1 mouse cellular context compared by ENCODE assay signal in the genomic region with DNA sequence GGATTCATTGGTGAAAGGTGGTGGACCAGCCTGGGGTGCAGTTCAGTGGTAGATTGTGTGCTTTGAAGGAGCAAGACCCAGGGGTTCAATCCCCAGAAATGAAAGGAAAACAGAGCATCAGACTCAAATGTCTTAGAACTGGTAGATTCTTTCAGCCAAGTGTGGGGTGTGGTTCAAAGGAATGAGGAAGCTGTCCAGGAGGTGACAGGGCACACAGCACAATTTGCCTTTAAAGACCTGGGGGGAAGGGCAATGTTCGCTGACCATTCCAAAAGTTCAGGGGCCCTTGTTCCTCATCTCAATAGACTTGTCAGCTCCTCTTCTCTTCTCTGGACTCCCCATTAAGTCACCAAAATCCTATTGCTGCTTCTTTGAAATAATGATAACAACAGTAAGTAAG.
TF ChIP-seq lines count a peak whose summit lies in the region.

No protein-coding gene starts in this region.

TF ChIP-seq in MEL, 35 proteins besides CTCF, POLR2A, EP300 and RAD21 (continued from another document):
- TF ChIP-seq E2F4 (IDR thresholded peaks at IDR 0.05; ENCODE audit: borderline replicate concordance, low read depth, low read length): no peak
- TF ChIP-seq CHD2 (IDR thresholded peaks at IDR 0.05; ENCODE audit: low read length): no peak
- no peak for TF ChIP-seq BHLHE40 (IDR thresholded peaks at IDR 0.05; ENCODE audit: borderline replicate concordance, low read depth, low read length)
- TF ChIP-seq NELFE (IDR thresholded peaks at IDR 0.05; ENCODE audit: low read depth, low read length): no peak
- no peak for TF ChIP-seq TCF12 (IDR thresholded peaks at IDR 0.05; ENCODE audit: low read depth, low read length)
- TF ChIP-seq GABPA (IDR thresholded peaks at IDR 0.05; ENCODE audit: low read depth, low read length): no peak
- no peak for TF ChIP-seq MAX (IDR thresholded peaks at IDR 0.05; ENCODE audit: low read length)
